Mouse (Mus musculus) macrophage (primary cell): Measurements from ENCODE around the gene Ralgapa1. TPM values are rescaled to one million over a fixed set of nuclear protein-coding genes. Genes with fewer than 3 reads are reported as not detected.

Source experiments
- H3K27ac ChIP-seq: fragments of 350-480 bp; formaldehyde crosslinking; 2 replicates; pipeline ENCODE4 v1.9.0; 2021
- H3K36me3 ChIP-seq: fragments of 350-480 bp; formaldehyde crosslinking; 2 replicates; pipeline ENCODE4 v1.9.0; 2021; ENCODE audit errors: inconsistent target
- H3K4me3 ChIP-seq: fragments of 350-480 bp; formaldehyde crosslinking; 2 replicates; pipeline ENCODE4 v1.9.0; 2021; ENCODE audit errors: inconsistent target
- H3K79me2 ChIP-seq: fragments of 350-480 bp; formaldehyde crosslinking; 2 replicates; pipeline ENCODE4 v1.9.0; 2021; ENCODE audit errors: inconsistent target
- WGBS: methylation state at CpG from one replicate; pipeline ENCODE4 v1.1.7; 2026; ENCODE audit warnings: inconsistent platforms; ENCODE audit not compliant: missing documents; 5-methylcytosine and 5-hydroxymethylcytosine counted together
- polyA plus RNA-seq: library from polyadenylated mRNA; stranded (reverse); fragments of 250-400 nt; gene quantifications from 3 replicates; pipeline ENCODE4 v1.2.4, GENCODE M21; 2018; ENCODE audit warnings: inconsistent platforms
- total RNA-seq, 78 experiments: library from RNA; depleted of rRNA; stranded (reverse); fragments of 250-400 nt; gene quantifications; 1 replicate in 9 of 78; 2 replicates in 24 of 78; 3 replicates in 43 of 78; 4 replicates in 2 of 78; pipeline ENCODE4 v1.2.4; 2018; ENCODE audit warnings: inconsistent platforms in 56 of 78

The Ralgapa1 gene
- total RNA-seq (2018; cell fraction: chromatin; rRNA removed) = 100 to 1,000 TPM in 25 of 26 experiments, 10 to 100 TPM in 1; 75.5 to 230 (median 194) TPM
- total RNA-seq (2018; cell fraction: cytosol; rRNA removed) = 10 to 100 TPM; 15.3 to 27.5 (median 19.2) TPM
- total RNA-seq (2018; cell fraction: nucleus; rRNA removed) = 100 to 1,000 TPM in 6 of 26 experiments, 10 to 100 TPM in 20; 41.0 to 135 (median 80.3) TPM
- polyA plus RNA-seq = 13.1 to 18.8 TPM (median 16.6 TPM) in 3 replicates

- Histone ChIP-seq H3K27ac (no peak within 1 kb of the TSS), H3K4me3 (peak within 1 kb of the TSS; percentile 53), H3K79me2 (peaks cover 36% of the 10 kb centered on the region; the same call in 1 of the 2 replicates), H3K36me3 (no peaks in the 10 kb centered on the region)
- WGBS = 1% methylated on average over 68 of the region's 78 CpGs
Observed at GRCm38 (mm10) chr12:55820661-55821314, at the start of gene Ralgapa1. Gene Ralgapa1, minus strand, starts transcription at chr12:55821167.

DNA sequence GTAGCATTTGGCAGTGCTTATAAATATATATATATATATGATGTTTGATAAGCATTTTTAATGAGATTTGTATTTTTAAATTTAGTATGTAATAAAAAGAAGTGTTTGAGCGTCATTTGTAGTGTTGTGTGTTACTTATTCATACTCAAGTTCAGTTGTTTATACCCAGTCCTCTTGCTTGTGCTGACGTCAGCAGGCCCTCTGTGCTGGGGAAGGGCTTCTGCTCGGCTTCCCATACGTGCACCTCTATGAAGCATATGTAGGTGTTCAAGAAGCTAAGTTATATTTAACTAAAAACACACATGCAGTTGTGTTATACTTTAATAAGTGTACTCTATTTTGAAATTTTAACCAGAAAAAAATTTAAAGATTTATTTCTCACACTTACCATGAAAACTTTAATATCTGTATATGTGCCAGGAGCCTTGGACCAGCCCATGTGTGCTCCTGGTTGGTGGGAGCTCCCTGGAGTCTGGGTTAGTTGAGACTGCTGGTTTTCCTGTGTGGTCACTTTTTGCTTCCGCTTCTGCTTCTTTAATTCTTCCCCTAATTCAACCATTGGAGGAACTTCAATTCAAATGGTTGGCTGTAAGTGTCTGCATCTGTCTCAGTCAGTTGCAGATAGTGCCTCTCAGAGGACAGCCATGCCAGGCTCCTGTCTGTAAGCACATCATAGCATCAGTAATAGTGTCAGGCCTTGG lies 48.8 kb upstream of the Ralgapa1 start:
- WGBS = 31% methylated on average over 5 of the region's 5 CpGs
- H3K27ac ChIP-seq = no peak overlapping the region
- H3K36me3 ChIP-seq = no peaks in the 10 kb centered on the region
- H3K79me2 ChIP-seq = no peaks in the 10 kb centered on the region
- no peak overlapping the region for H3K4me3 ChIP-seq

- Histone ChIP-seq H3K4me3 (no peak overlapping the region), H3K27ac (no peak overlapping the region), H3K79me2 (no peaks in the 10 kb centered on the region), H3K36me3 (no peaks in the 10 kb centered on the region)
- 92% methylated on average over 4 of the region's 4 CpGs for WGBS
Observed at GRCm38 (mm10) chr12:55867738-55868137, 46.8 kb upstream of the Ralgapa1 start.

DNA sequence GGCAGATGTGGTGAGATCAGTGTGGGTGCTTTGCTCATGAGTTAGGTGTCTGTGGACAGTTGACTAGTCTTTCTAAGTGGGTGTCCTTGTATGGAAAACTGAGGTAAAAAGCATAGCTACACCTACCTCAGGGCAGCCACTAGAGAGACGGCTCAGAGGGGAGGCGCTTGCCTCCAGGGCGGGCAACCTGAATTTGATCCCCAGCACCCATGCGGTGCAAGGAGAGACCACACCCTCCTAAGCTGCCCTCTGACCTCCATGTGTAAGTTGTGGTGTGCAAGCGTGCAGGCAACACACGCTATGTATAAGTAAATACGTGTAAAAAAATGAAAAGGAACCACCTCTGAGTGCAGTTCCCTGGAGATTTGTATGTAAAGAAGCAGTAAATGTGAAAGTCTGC lies 39.7 kb upstream of the Ralgapa1 start:
- 99% methylated on average over 7 of the region's 7 CpGs for WGBS
- H3K4me3 ChIP-seq = no peak overlapping the region
- no peaks in the 10 kb centered on the region for H3K79me2 ChIP-seq
- no peak overlapping the region for H3K27ac ChIP-seq
- no peaks in the 10 kb centered on the region; the same call in 1 of the 2 replicates for H3K36me3 ChIP-seq

DNA sequence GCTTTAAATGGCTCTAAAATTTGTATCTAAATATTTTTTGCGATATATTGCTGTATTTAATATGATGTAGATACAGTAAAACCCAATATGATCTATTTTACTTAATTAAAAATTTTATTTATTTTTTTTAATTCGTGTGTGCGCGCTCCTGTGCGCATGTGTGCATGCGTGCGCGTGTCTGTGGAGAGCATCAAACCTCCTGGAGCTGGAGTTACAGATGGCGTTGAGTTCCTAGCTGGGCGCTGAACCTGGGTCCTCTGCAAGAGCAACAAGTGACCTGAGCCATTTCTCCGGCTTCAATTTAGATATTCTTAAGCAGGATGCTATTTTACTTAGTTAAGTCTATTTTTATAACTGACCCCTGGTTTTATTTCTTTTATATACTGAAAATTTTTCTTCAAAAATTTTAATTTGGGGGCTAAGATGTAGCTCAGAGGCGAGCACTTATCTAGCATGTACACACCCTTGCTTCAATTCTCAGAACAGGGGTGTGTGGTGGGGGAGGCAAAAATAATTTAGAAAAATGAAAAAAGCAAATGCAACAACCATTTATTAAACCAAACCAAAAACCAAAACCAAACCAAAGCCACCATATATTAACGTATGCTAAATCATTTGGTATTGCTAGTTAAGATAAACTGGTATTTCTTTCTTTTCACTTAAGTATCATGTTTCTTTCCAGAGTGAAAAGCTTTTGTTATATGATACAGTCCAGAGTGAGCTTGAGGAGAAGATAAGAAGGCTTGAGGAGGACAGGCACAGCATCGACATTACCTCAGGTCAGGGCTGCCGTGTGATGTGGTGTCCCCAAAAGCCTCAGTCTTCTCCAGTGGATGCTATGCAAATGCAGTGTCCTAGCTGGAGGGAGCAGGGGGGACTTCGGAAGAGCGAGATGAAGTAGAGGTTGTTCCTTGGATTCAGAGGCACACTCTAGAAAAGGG lies 38.7 kb upstream of the Ralgapa1 start:
- 98% methylated on average over 17 of the region's 17 CpGs for WGBS
- H3K27ac ChIP-seq = no peak overlapping the region
- H3K4me3 ChIP-seq = no peak overlapping the region
- no peaks in the 10 kb centered on the region for H3K79me2 ChIP-seq
- no peaks in the 10 kb centered on the region; the same call in 1 of the 2 replicates for H3K36me3 ChIP-seq

DNA sequence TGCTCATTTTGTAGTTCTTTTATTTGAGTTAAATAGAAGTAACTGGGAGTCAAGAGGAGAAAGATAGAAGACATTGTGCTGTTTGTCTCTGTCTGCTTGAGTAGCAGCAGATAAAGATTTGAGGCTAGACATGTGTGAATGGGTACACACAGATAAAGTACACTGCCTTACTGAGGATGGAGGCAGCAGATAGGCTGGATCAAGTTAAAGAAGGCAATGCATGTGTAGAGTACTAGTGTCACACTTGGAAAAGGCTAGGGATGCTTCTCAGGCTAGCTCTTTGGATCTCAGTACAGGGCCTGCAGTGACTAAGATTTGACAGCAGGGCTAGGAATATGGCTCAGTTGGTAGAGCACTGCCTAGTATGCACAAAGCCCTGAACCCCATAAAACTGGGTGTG lies 29.7 kb upstream of the Ralgapa1 start:
- H3K36me3 ChIP-seq = no peaks in the 10 kb centered on the region; the same call in 1 of the 2 replicates
- H3K27ac ChIP-seq = no peak overlapping the region
- no peaks in the 10 kb centered on the region for H3K79me2 ChIP-seq
- no peak overlapping the region for H3K4me3 ChIP-seq

DNA sequence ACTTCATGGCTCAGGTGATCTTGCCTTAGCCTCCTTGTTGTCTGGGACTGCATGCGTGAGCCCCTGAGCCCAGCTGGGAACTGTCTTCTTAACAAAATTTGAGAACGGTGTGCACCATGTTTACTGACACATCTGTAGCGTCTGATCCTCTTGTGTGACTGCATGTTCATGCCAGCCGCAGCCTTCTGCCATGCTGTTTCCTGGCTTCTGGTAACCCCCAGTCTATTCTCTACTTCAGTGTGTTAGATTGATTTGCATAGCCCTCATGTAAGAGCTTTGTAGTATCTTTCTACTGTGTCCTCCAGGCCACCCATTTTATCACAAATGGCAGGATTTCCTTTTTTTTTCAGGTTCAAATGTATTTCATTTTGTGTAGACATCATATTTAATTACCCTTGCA lies 26.9 kb upstream of the Ralgapa1 start:
- 100% methylated on average over 4 of the region's 4 CpGs for WGBS
- Histone ChIP-seq H3K27ac (no peak overlapping the region), H3K79me2 (no peaks in the 10 kb centered on the region), H3K4me3 (no peak overlapping the region), H3K36me3 (no peaks in the 10 kb centered on the region; the same call in 1 of the 2 replicates)

GRCm38 (mm10) chr12:55846741-55847140 lies 25.8 kb upstream of the Ralgapa1 start:
- no peaks in the 10 kb centered on the region; the same call in 1 of the 2 replicates for H3K36me3 ChIP-seq
- WGBS = 78% methylated on average over 1 of the region's 1 CpGs
- H3K27ac ChIP-seq = no peak overlapping the region

DNA sequence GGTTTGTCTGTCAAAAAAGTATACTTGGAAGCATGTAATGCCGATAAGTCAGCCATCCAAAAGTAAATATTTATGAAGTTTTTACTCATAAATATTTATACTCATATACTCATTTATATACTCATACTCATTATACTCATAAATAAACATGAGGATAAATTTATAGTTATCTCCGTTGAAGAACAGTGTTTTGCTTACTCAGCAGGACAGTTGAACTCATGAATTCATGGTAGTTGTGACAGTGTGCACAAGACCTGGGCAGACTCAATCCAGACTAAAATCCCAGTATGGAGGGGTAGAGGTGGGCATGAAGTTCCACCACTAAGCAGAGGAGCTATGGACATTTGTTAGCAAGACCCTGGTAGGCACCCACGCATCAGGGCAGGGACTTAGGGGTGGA lies 16.5 kb upstream of the Ralgapa1 start:
- Histone ChIP-seq H3K36me3 (no peaks in the 10 kb centered on the region), H3K27ac (no peak overlapping the region), H3K79me2 (peaks cover 15% of the 10 kb centered on the region; the same call in 1 of the 2 replicates), H3K4me3 (no peak overlapping the region)
- 97% methylated on average over 3 of the region's 3 CpGs for WGBS

More at GRCm38 (mm10) chr12:55846741-55847140, 25.8 kb upstream of the Ralgapa1 start:
- Histone ChIP-seq H3K79me2 (no peaks in the 10 kb centered on the region), H3K4me3 (no peak overlapping the region)

DNA sequence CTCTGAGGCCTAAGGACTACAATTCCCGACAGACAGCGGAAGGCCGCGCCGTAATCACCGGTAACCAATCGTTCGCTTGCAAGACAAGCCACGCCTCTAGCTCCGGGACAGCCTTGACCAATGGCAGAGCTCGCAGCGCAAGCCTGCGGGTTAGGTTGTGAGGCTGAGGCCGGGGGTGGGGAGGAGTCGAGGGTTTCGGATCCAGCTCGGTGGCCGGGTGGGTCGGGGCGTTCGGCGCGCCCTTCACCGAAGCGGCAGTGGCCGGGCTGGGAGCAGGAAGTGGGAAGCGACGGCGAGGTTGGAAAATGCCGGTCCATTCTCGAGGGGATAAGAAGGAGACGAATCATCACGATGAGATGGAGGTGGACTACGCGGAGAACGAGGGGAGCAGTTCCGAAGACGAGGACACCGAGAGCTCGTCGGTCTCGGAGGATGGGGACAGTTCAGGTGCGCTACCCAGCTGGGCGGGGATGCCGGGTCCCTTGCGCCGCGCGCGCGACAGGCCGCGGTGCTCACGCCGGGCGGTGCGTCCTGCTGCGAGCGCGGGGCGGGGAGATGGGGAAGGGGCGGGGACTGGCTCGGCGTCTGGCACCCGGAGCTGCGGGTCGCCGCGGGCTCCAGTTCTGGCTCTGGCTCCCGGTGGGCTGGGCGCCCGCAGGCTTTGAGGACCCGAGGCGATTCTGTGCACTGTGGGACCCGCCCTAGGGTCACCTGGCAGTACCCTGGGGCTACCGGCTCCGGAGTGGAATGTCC lies 15.4 kb upstream of the Ralgapa1 start, which contains the start of gene Brms1l:
Gene Brms1l (plus strand): TSS at position 126 of the 753 bp plus-strand sequence.
- WGBS = under 1% methylated on average over 61 of the region's 77 CpGs
- peaks cover 15% of the 10 kb centered on the region; the same call in 1 of the 2 replicates for H3K79me2 ChIP-seq
- H3K27ac ChIP-seq = 0 out of 2 replicates have a peak within 1 kb of the TSS, but pooled peaks have one; percentile 25
- H3K4me3 ChIP-seq = peak within 1 kb of the TSS; percentile 54
- H3K36me3 ChIP-seq = no peaks in the 10 kb centered on the region

- Histone ChIP-seq H3K27ac (0 out of 2 replicates have a peak overlapping the region, but pooled peaks have one; percentile 13), H3K79me2 (peaks cover 15% of the 10 kb centered on the region; the same call in 1 of the 2 replicates), H3K4me3 (peak overlapping the region; percentile 54), H3K36me3 (no peaks in the 10 kb centered on the region)
- 2% methylated on average over 6 of the region's 6 CpGs for WGBS
Observed at GRCm38 (mm10) chr12:55835857-55836198, 14.9 kb upstream of the Ralgapa1 start.

DNA sequence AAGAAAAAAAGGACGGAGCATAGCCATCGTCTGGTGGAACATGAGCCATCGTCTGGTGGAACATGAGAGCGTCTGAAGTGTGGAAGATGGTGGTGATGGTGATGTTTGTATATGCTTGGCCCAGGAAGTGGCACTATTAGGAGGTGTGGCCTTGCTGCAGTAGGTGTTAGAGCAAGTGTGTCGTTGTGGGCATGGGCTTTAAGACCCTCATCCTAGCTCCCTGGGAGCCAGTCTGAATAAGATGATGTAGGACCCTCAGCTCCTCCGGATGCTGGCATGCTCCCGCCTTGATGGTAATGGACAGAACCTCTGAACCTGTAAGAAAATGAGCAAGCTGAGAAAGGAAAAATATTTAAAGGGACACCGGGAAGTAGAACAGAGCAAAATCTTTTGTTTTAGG lies 13.9 kb upstream of the Ralgapa1 start:
- H3K4me3 ChIP-seq = no peak overlapping the region
- no peak overlapping the region for H3K27ac ChIP-seq
- H3K79me2 ChIP-seq = peaks cover 15% of the 10 kb centered on the region; the same call in 1 of the 2 replicates
- WGBS = 92% methylated on average over 8 of the region's 8 CpGs
- H3K36me3 ChIP-seq = no peaks in the 10 kb centered on the region

GRCm38 (mm10) chr12:55833906-55834625 lies 13.1 kb upstream of the Ralgapa1 start:
- Histone ChIP-seq H3K36me3 (no peaks in the 10 kb centered on the region), H3K27ac (no peak overlapping the region), H3K79me2 (peaks cover 15% of the 10 kb centered on the region; the same call in 1 of the 2 replicates), H3K4me3 (no peak overlapping the region)
- 79% methylated on average over 9 of the region's 9 CpGs for WGBS
